Mouse (Mus musculus): ENCODE data around the gene Dll3.
"Not testable (repeated sequence)": the region's sequence is repeated elsewhere in the genome, so short reads cannot be mapped to it uniquely, and the experiment has no call there.

Dll3 gene

GRCm38 (mm10) chr7:28251976-28252375 lies 50.1 kb downstream of the Dll3 start:
- DNase-seq (ENCODE audit: low read depth, low spot score): no peak

- DNase-seq (ENCODE audit: low read depth, low spot score): no peak
Measured at GRCm38 (mm10) chr7:28248957-28249356, 53.1 kb downstream of the Dll3 start.

- not testable (repeated sequence) for DNase-seq (ENCODE audit: low read depth, low spot score)
Measured at GRCm38 (mm10) chr7:28243943-28244342, 58.1 kb downstream of the Dll3 start.
